Mouse (Mus musculus): ENCODE measurements around the gene Gm29049. TPM values are rescaled to one million over a fixed set of nuclear protein-coding genes. Genes with fewer than 3 reads are reported as not detected.
"Not testable (repeated sequence)": the region's sequence is repeated elsewhere in the genome, so short reads cannot be mapped to it uniquely, and the experiment has no call there.

Gm29049 gene
- not detected for polyA plus RNA-seq (2021)

GRCm38 (mm10) chrY:7997068-7997467 lies at the start of gene Gm29049:
Gene Gm29049, minus strand, starts transcription at chrY:7997168.
- DNase-seq (ENCODE audit: low read depth, low spot score); CTCF ChIA-PET; ATAC-seq; H3K27me3 ChIP-seq; in situ Hi-C loops (cut with MboI; ENCODE audit: low pct_unique_long_range_greater_than_20kb); POLR2A ChIA-PET: not testable (repeated sequence)

Other genes with a start within 250 kb of the Gm29049 start
- gene Gm20825, start 74.3 kb upstream of the Gm29049 start, polyA plus RNA-seq (2021) = not detected

Data from Patski (cell line).